Mouse (Mus musculus) MEL (cell line): ENCODE results near the gene Prl8a2. TPM values are rescaled to one million over a fixed set of nuclear protein-coding genes. Genes with fewer than 3 reads are reported as not detected.

Experiments
- DNase-seq: peaks from one replicate; pipeline ENCODE4 v3.0.0; 2011; ENCODE audit warnings: low read depth, low spot score
- H3K27ac ChIP-seq: 2 replicates; pipeline ENCODE4 v1.5.1; 2012; ENCODE audit warnings: low read depth, mild to moderate bottlenecking, control low read depth, low read length, moderate library complexity; ENCODE audit not compliant: control insufficient read depth
- H3K27me3 ChIP-seq, 2 experiments: fragments of 150-350 bp in 1 of 2; sonication (generic) in 1 of 2; 2 replicates each; pipeline ENCODE4 v1.6.1; 2012; ENCODE audit warnings: low read length in 2 of 2, mild to moderate bottlenecking in 2 of 2, improper control_type of control experiment in 1 of 2, moderate library complexity in 1 of 2; ENCODE audit not compliant: insufficient read depth in 2 of 2, control insufficient read depth in 1 of 2
- H3K36me3 ChIP-seq, 2 experiments: 2 replicates each; pipeline ENCODE4 v1.6.1; 2012 to 2014; ENCODE audit warnings: low read length in 2 of 2, improper control_type of control experiment in 1 of 2, inconsistent platforms in 1 of 2, mild to moderate bottlenecking in 1 of 2; ENCODE audit not compliant: insufficient read depth in 2 of 2, control insufficient read depth in 1 of 2
- H3K4me1 ChIP-seq, 2 experiments: fragments of 150-350 bp in 1 of 2; sonication (generic) in 1 of 2; 2 replicates each; pipeline ENCODE4 v1.6.1; 2012; ENCODE audit warnings: low read length in 2 of 2, improper control_type of control experiment in 1 of 2, mild to moderate bottlenecking in 1 of 2; ENCODE audit not compliant: insufficient read depth in 2 of 2, control insufficient read depth in 1 of 2
- H3K4me3 ChIP-seq, 2 experiments: fragments of 150-350 bp in 1 of 2; sonication (generic) in 1 of 2; 2 replicates each; pipeline ENCODE4 v1.5.1; 2012; ENCODE audit warnings: low read depth in 2 of 2, low read length in 2 of 2, mild to moderate bottlenecking in 2 of 2, moderate library complexity in 2 of 2, control low read depth in 1 of 2, improper control_type of control experiment in 1 of 2; ENCODE audit not compliant: control insufficient read depth in 1 of 2, insufficient read depth in 1 of 2
- H3K79me2 ChIP-seq: 2 replicates; pipeline ENCODE4 v1.6.1; 2012; ENCODE audit warnings: mild to moderate bottlenecking, low read length, moderate library complexity; ENCODE audit not compliant: control insufficient read depth, poor library complexity, insufficient read depth
- H3K9ac ChIP-seq: 2 replicates; pipeline ENCODE4 v1.6.1; 2012; ENCODE audit warnings: low read depth, mild to moderate bottlenecking, control low read depth, low read length, moderate library complexity; ENCODE audit not compliant: control insufficient read depth, poor library complexity, severe bottlenecking
- H3K9me3 ChIP-seq: fragments of 150-350 bp; sonication (generic); replicated peaks from 2 replicates; pipeline ENCODE4 v1.6.1; 2012; ENCODE audit warnings: mild to moderate bottlenecking, low read length, improper control_type of control experiment, moderate library complexity; ENCODE audit not compliant: insufficient read depth
- EP300 ChIP-seq, 2 experiments: IDR thresholded peaks; 2 replicates each; pipeline ENCODE4 v1.6.1; 2011; ENCODE audit warnings: improper control_type of control experiment in 2 of 2, low read length in 2 of 2, low read depth in 1 of 2, mild to moderate bottlenecking in 1 of 2
- KAT2A ChIP-seq: conservative IDR thresholded peaks from 2 replicates; pipeline ENCODE4 v1.6.1; 2012; ENCODE audit warnings: low read depth, low read length, improper control_type of control experiment, inconsistent platforms
- NELFE ChIP-seq: IDR thresholded peaks from 2 replicates; pipeline ENCODE4 v1.6.1; 2011; ENCODE audit warnings: low read depth, low read length, improper control_type of control experiment
- TBP ChIP-seq: IDR thresholded peaks from 2 replicates; pipeline ENCODE4 v1.8.0; 2011; ENCODE audit warnings: low read depth, low read length, improper control_type of control experiment
- polyA plus RNA-seq, 2 experiments: library from polyadenylated mRNA; stranded (reverse) in 1 of 2; unstranded in 1 of 2; fragments of >175 nt in 1 of 2; fragments of >200 nt in 1 of 2; gene quantifications; 2 replicates each; pipeline versions ENCODE4 v1.2.1 to v1.2.4; 2012; ENCODE audit warnings: low replicate concordance in 2 of 2, low read depth in 1 of 2; ENCODE audit not compliant: insufficient read length in 2 of 2, insufficient read depth in 1 of 2, missing spikeins in 1 of 2
- total RNA-seq: library from RNA; depleted of rRNA; stranded (reverse); fragments of 300-350 nt; gene quantifications from 2 replicates; pipeline ENCODE4 v1.2.3, GENCODE M21; 2012; rRNA removed

Prl8a2 gene
- total and polyA plus RNA-seq, 3 experiments = not detected

- Histone ChIP-seq H3K27ac (no peak within 1 kb of the TSS), H3K36me3 (no peaks in the 10 kb centered on the region), H3K4me3 (no peak within 1 kb of the TSS), H3K4me1 (no peaks in the 10 kb centered on the region), H3K27me3 (no peaks in the 10 kb centered on the region), H3K79me2 (no peaks in the 10 kb centered on the region), H3K9me3 (no peaks in the 10 kb centered on the region), H3K9ac (no peak within 1 kb of the TSS)
- TF ChIP-seq TBP (no peak), EP300 (IDR thresholded peaks at IDR 0.05; ENCODE audit: low read depth in 1 of 2, low read length in 2 of 2) (no peak), KAT2A (no peak), NELFE (no peak)
- DNase-seq = no peak
These were observed 45.3 kb downstream of the Prl8a2 start, which contains the start of gene Prl2b1 for GRCm38 (mm10) chr13:27390746-27391145. Prl2b1 (minus strand) TSS chr13:27390846.

- Histone ChIP-seq H3K36me3 (no peaks in the 10 kb centered on the region), H3K27me3 (no peaks in the 10 kb centered on the region), H3K27ac (no peak overlapping the region), H3K79me2 (no peaks in the 10 kb centered on the region), H3K9ac (no peak overlapping the region), H3K9me3 (no peaks in the 10 kb centered on the region), H3K4me3 (no peak overlapping the region), H3K4me1 (no peaks in the 10 kb centered on the region)
- no peak for DNase-seq
- TF ChIP-seq KAT2A = no peak
These were observed 53.7 kb downstream of the Prl8a2 start for GRCm38 (mm10) chr13:27399061-27399724.

Other genes with a start within 250 kb of the Prl8a2 start
- gene Prl3d2, start 224.0 kb upstream of the Prl8a2 start, total RNA-seq = not detected in 2 replicates
- gene Prl3d2, start 224.0 kb upstream of the Prl8a2 start, polyA plus RNA-seq = not detected
- not detected in 2 replicates for gene Prl3d3, start 188.9 kb upstream of the Prl8a2 start, total RNA-seq
- not detected for gene Prl3d3, start 188.9 kb upstream of the Prl8a2 start, polyA plus RNA-seq
- gene Prl3c1, start 149.0 kb upstream of the Prl8a2 start, total RNA-seq = not detected in 2 replicates
- gene Prl3c1, start 149.0 kb upstream of the Prl8a2 start, polyA plus RNA-seq = not detected
- gene Prl3b1, start 103.8 kb upstream of the Prl8a2 start, total RNA-seq = not detected in 2 replicates
- not detected for gene Prl3b1, start 103.8 kb upstream of the Prl8a2 start, polyA plus RNA-seq
- not detected in 2 replicates for gene Prl3a1, start 86.2 kb upstream of the Prl8a2 start, total RNA-seq
- gene Prl3a1, start 86.2 kb upstream of the Prl8a2 start, polyA plus RNA-seq = not detected
- gene Prl6a1, start 33.0 kb upstream of the Prl8a2 start, total RNA-seq = not detected in 2 replicates
- not detected for gene Prl6a1, start 33.0 kb upstream of the Prl8a2 start, polyA plus RNA-seq
- not detected in 2 replicates for gene Prl2b1, start 45.2 kb downstream of the Prl8a2 start, total RNA-seq
- gene Prl2b1, start 45.2 kb downstream of the Prl8a2 start, polyA plus RNA-seq = not detected
- not detected in 2 replicates for gene Prl8a6, start 93.0 kb downstream of the Prl8a2 start, total RNA-seq
- gene Prl8a6, start 93.0 kb downstream of the Prl8a2 start, polyA plus RNA-seq = not detected
- gene Prl8a8, start 167.5 kb downstream of the Prl8a2 start, total RNA-seq = not detected in 2 replicates
- gene Prl8a8, start 167.5 kb downstream of the Prl8a2 start, polyA plus RNA-seq = not detected
- not detected in 2 replicates for gene Prl8a9, start 218.9 kb downstream of the Prl8a2 start, total RNA-seq
- not detected for gene Prl8a9, start 218.9 kb downstream of the Prl8a2 start, polyA plus RNA-seq
- gene Prl8a1, start 236.5 kb downstream of the Prl8a2 start, total RNA-seq = not detected in 2 replicates
- not detected for gene Prl8a1, start 236.5 kb downstream of the Prl8a2 start, polyA plus RNA-seq